Mouse (Mus musculus): ENCODE measurements around the gene Kcnn1.

Kcnn1 gene

GRCm38 (mm10) chr8:70892896-70893655 lies 30.0 kb upstream of the Kcnn1 start:
- no peak for DNase-seq

- DNase-seq: no peak
Observed at GRCm38 (mm10) chr8:70892022-70892895, 29.2 kb upstream of the Kcnn1 start, which contains the start of gene Slc5a5. TSS of gene Slc5a5 (minus strand) at chr8:70892757.

GRCm38 (mm10) chr8:70891356-70891755 lies 28.3 kb upstream of the Kcnn1 start:
- no peak for DNase-seq

- DNase-seq: no peak
Observed at GRCm38 (mm10) chr8:70890656-70891055, 27.6 kb upstream of the Kcnn1 start.

- no peak for DNase-seq
Observed at GRCm38 (mm10) chr8:70887669-70888068, 24.6 kb upstream of the Kcnn1 start.

- DNase-seq: no peak
Observed at GRCm38 (mm10) chr8:70885612-70886011, 22.6 kb upstream of the Kcnn1 start.

GRCm38 (mm10) chr8:70884683-70885082 lies 21.6 kb upstream of the Kcnn1 start:
- no peak for DNase-seq

- DNase-seq: no peak
Observed at GRCm38 (mm10) chr8:70884186-70884585, 21.1 kb upstream of the Kcnn1 start.

GRCm38 (mm10) chr8:70880546-70880945 lies 17.5 kb upstream of the Kcnn1 start:
- DNase-seq: no peak

GRCm38 (mm10) chr8:70880126-70880525 lies 17.1 kb upstream of the Kcnn1 start:
- DNase-seq: no peak

GRCm38 (mm10) chr8:70879500-70879899 lies 16.4 kb upstream of the Kcnn1 start:
- DNase-seq: no peak

- no peak for DNase-seq
Observed at GRCm38 (mm10) chr8:70878178-70878577, 15.1 kb upstream of the Kcnn1 start.

- DNase-seq: no peak
Observed at GRCm38 (mm10) chr8:70876382-70876781, 13.3 kb upstream of the Kcnn1 start.

- no peak for DNase-seq
Observed at GRCm38 (mm10) chr8:70874441-70874840, 11.4 kb upstream of the Kcnn1 start.

GRCm38 (mm10) chr8:70873364-70873985 lies 10.4 kb upstream of the Kcnn1 start, which contains the start of gene Ccdc124:
TSS of gene Ccdc124 (minus strand) at chr8:70873935.
- DNase-seq: peak; percentile 96

GRCm38 (mm10) chr8:70872643-70873363 lies 9.7 kb upstream of the Kcnn1 start:
- no peak for DNase-seq

- no peak for DNase-seq
Observed at GRCm38 (mm10) chr8:70871195-70871807, 8.2 kb upstream of the Kcnn1 start.

- DNase-seq: peak; percentile 72
Observed at GRCm38 (mm10) chr8:70869601-70870041, 6.6 kb upstream of the Kcnn1 start.

- DNase-seq: no peak
Observed at GRCm38 (mm10) chr8:70869199-70869571, 6.1 kb upstream of the Kcnn1 start.

GRCm38 (mm10) chr8:70868559-70869198 lies 5.6 kb upstream of the Kcnn1 start:
- DNase-seq: no peak

- no peak for DNase-seq
Observed at GRCm38 (mm10) chr8:70866566-70866965, 3.5 kb upstream of the Kcnn1 start.

All from right cerebral cortex, postnatal 4 days (tissue).